Mouse (Mus musculus): ENCODE measurements around the gene Sp3. TPM values are rescaled to one million over a fixed set of nuclear protein-coding genes. Genes with fewer than 3 reads are reported as not detected.
"Not testable (repeated sequence)": the region's sequence is repeated elsewhere in the genome, so short reads cannot be mapped to it uniquely, and the experiment has no call there.

Sp3 gene
- polyA plus RNA-seq (2016; fragmentation: Nextera tagmentation; extraction: Ambion mirVana): 56.9 and 58.5 TPM in 2 replicates

- under 1% methylated on average over 64 of the region's 64 CpGs for WGBS
- Histone ChIP-seq H3K27me3 (replicated peaks) (no peaks in the 10 kb centered on the region), H3K36me3 (no peaks in the 10 kb centered on the region), H3K9me3 (no peaks in the 10 kb centered on the region), H3K4me1 (peaks cover 16% of the 10 kb centered on the region), H3K4me3 (peak within 1 kb of the TSS; percentile 93), H3K9ac (peak within 1 kb of the TSS; percentile 100), H3K4me2 (replicated peaks) (peak within 1 kb of the TSS; percentile 68), H3K27ac (peak within 1 kb of the TSS; percentile 100)
- peak; percentile 91 for ATAC-seq (ENCODE audit: low FRiP score, low read depth)
Observed at GRCm38 (mm10) chr2:72980337-72981074, at the start of gene Sp3. TSS of gene Sp3 (minus strand) at chr2:72980446.

DNA sequence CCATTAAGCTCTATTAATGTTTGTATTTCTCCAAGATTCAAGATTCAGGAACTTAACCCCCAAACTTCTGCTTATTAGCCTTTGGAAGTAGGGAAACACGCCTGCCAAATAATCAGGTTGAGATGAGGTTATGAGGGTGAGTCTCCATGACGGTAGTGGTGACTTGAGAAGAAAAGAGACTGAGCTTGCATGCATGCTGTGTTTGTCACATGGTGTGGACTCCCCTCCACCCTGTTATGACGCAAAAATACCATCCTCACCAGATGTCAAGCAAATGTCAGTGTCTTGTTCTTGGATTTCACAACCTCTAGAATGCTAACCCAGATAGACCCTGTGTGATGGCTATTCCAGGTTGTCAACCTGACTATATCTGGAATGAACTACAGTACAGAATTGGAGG is 49.6 kb upstream of the Sp3 start:
- no peak overlapping the region for H3K4me2 ChIP-seq (replicated peaks)
- 91% methylated on average over 3 of the region's 3 CpGs for WGBS
- no peaks in the 10 kb centered on the region for H3K27me3 ChIP-seq (replicated peaks)
- H3K36me3 ChIP-seq: no peaks in the 10 kb centered on the region
- no peaks in the 10 kb centered on the region for H3K4me1 ChIP-seq
- no peaks in the 10 kb centered on the region for H3K9me3 ChIP-seq
- no peak for ATAC-seq (ENCODE audit: low FRiP score, low read depth)
- H3K27ac ChIP-seq: no peak overlapping the region
- no peak overlapping the region for H3K9ac ChIP-seq
- no peak overlapping the region for H3K4me3 ChIP-seq

GRCm38 (mm10) chr2:73028019-73028418 is 47.8 kb upstream of the Sp3 start:
- Histone ChIP-seq H3K9me3 (no peaks in the 10 kb centered on the region), H3K4me2 (replicated peaks) (no peak overlapping the region), H3K27me3 (replicated peaks) (no peaks in the 10 kb centered on the region), H3K9ac (no peak overlapping the region), H3K4me1 (no peaks in the 10 kb centered on the region), H3K27ac (no peak overlapping the region), H3K36me3 (no peaks in the 10 kb centered on the region), H3K4me3 (no peak overlapping the region)
- ATAC-seq (ENCODE audit: low FRiP score, low read depth): no peak
- 87% methylated on average over 3 of the region's 3 CpGs for WGBS

- H3K9ac ChIP-seq: no peak overlapping the region
- ATAC-seq (ENCODE audit: low FRiP score, low read depth): no peak
- 57% methylated on average over 3 of the region's 3 CpGs for WGBS
- H3K27ac ChIP-seq: no peak overlapping the region
- no peaks in the 10 kb centered on the region for H3K36me3 ChIP-seq
- H3K27me3 ChIP-seq (replicated peaks): no peaks in the 10 kb centered on the region
- H3K9me3 ChIP-seq: no peaks in the 10 kb centered on the region
- H3K4me2 ChIP-seq (replicated peaks): no peak overlapping the region
- no peaks in the 10 kb centered on the region for H3K4me1 ChIP-seq
- H3K4me3 ChIP-seq: no peak overlapping the region
Observed at GRCm38 (mm10) chr2:73027126-73027525, 46.9 kb upstream of the Sp3 start.

- Histone ChIP-seq H3K36me3 (no peaks in the 10 kb centered on the region), H3K4me2 (replicated peaks) (no peak overlapping the region), H3K27ac (no peak overlapping the region), H3K27me3 (replicated peaks) (no peaks in the 10 kb centered on the region), H3K4me3 (no peak overlapping the region), H3K9ac (no peak overlapping the region), H3K4me1 (no peaks in the 10 kb centered on the region), H3K9me3 (no peaks in the 10 kb centered on the region)
- ATAC-seq (ENCODE audit: low FRiP score, low read depth): no peak
- 50% methylated on average over 6 of the region's 6 CpGs for WGBS
Observed at GRCm38 (mm10) chr2:73023803-73024202, 43.6 kb upstream of the Sp3 start.

DNA sequence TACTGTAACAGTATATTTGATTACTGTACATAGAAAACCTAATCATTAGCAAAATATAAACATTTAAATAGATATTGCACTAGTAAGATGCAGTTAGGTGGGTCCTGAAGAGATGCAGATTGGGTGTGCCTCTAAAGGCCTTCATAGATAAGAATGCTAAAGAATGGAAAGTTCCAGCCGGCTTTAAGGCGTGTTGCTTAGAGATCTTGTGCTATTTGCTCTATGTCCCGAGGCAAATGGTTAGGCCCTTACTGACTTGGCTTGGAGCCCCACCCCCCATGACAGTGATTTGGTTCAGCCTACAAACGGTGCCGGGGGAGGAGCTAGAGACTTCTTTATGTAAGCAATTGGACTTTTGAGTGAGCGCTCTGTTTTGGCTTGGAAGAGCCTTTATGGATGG is 40.8 kb upstream of the Sp3 start:
- Histone ChIP-seq H3K9me3 (no peaks in the 10 kb centered on the region), H3K36me3 (no peaks in the 10 kb centered on the region), H3K4me3 (no peak overlapping the region), H3K4me1 (no peaks in the 10 kb centered on the region), H3K27me3 (replicated peaks) (no peaks in the 10 kb centered on the region), H3K27ac (no peak overlapping the region), H3K9ac (no peak overlapping the region), H3K4me2 (replicated peaks) (no peak overlapping the region)
- 85% methylated on average over 6 of the region's 6 CpGs for WGBS
- no peak for ATAC-seq (ENCODE audit: low FRiP score, low read depth)

GRCm38 (mm10) chr2:73019371-73020146 is 39.3 kb upstream of the Sp3 start:
- 83% methylated on average over 9 of the region's 9 CpGs for WGBS

DNA sequence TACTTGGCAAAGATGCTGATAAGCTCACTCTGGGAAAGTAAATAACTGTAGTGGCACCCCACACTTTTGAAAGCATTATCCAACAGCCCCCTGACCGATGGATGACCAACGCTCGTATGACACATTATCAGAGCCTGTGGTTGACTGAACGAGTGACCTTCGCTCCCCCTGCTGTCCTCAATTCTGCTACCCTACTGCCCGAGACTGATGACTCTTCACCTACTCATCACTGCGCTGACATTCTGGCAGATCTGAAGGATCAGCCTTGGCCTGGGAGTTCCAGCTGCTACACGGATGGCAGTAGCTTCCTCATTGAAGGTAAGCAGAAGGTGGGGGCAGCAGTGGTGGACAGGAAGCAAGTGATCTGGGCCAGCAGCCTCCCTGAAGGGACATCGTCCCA is 33.8 kb upstream of the Sp3 start:
- H3K4me1 ChIP-seq; H3K4me2 ChIP-seq (replicated peaks); H3K36me3 ChIP-seq; H3K27ac ChIP-seq; H3K4me3 ChIP-seq; H3K9me3 ChIP-seq; H3K9ac ChIP-seq; ATAC-seq (ENCODE audit: low FRiP score, low read depth); H3K27me3 ChIP-seq (replicated peaks): not testable (repeated sequence)
- WGBS: 90% methylated on average over 9 of the region's 9 CpGs

More at GRCm38 (mm10) chr2:73019371-73020146, 39.3 kb upstream of the Sp3 start:
- Histone ChIP-seq H3K4me3 (no peak overlapping the region), H3K4me2 (replicated peaks) (no peak overlapping the region), H3K4me1 (no peaks in the 10 kb centered on the region), H3K9ac (no peak overlapping the region), H3K36me3 (no peaks in the 10 kb centered on the region), H3K27ac (no peak overlapping the region), H3K27me3 (replicated peaks) (no peaks in the 10 kb centered on the region), H3K9me3 (no peaks in the 10 kb centered on the region)
- ATAC-seq (ENCODE audit: low FRiP score, low read depth): no peak

GRCm38 (mm10) chr2:73012636-73013035 is 32.4 kb upstream of the Sp3 start:
- WGBS: 78% methylated on average over 20 of the region's 20 CpGs
- Histone ChIP-seq H3K4me2 (replicated peaks) (no peak overlapping the region), H3K9ac (no peak overlapping the region), H3K36me3 (no peaks in the 10 kb centered on the region), H3K4me1 (no peaks in the 10 kb centered on the region), H3K4me3 (no peak overlapping the region), H3K27me3 (replicated peaks) (no peaks in the 10 kb centered on the region), H3K27ac (no peak overlapping the region), H3K9me3 (peaks cover 9% of the 10 kb centered on the region; the same call in 1 of the 2 replicates)
- no peak for ATAC-seq (ENCODE audit: low FRiP score, low read depth)

DNA sequence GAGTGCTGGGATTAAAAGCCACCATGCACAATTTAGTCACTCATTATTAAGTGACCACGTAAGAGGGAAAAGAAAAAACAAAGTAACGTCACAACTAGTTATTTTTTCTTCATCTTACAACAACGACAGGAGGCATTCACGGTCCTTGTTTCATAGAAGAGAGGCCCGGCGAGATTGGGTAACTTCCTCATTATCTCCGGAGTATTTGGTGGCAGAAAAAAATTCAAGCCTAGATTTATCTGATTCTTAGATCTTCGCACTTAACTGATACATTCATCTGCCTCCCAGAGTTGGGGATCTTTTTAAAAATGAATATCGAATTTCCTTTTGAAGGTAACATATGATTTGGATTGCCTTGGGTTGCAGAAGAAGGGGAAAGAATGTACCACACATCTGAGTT is 27.2 kb upstream of the Sp3 start:
- no peaks in the 10 kb centered on the region for H3K36me3 ChIP-seq

GRCm38 (mm10) chr2:73005611-73006515 is 25.6 kb upstream of the Sp3 start:
- H3K9me3 ChIP-seq: peaks cover 7% of the 10 kb centered on the region; the same call in 1 of the 2 replicates
- 57% methylated on average over 3 of the region's 3 CpGs for WGBS
- no peaks in the 10 kb centered on the region for H3K27me3 ChIP-seq (replicated peaks)
- H3K36me3 ChIP-seq: no peaks in the 10 kb centered on the region
- no peak overlapping the region for H3K4me2 ChIP-seq (replicated peaks)
- H3K4me1 ChIP-seq: peaks cover 19% of the 10 kb centered on the region; the same call in 1 of the 2 replicates
- no peak overlapping the region for H3K27ac ChIP-seq
- H3K4me3 ChIP-seq: no peak overlapping the region
- H3K9ac ChIP-seq: no peak overlapping the region
- no peak for ATAC-seq (ENCODE audit: low FRiP score, low read depth)

More for the DNA sequence above, 27.2 kb upstream of the Sp3 start:
- no peak overlapping the region for H3K4me2 ChIP-seq (replicated peaks)
- H3K27ac ChIP-seq: no peak overlapping the region
- ATAC-seq (ENCODE audit: low FRiP score, low read depth): no peak
- no peak overlapping the region for H3K9ac ChIP-seq
- H3K27me3 ChIP-seq (replicated peaks): no peaks in the 10 kb centered on the region
- H3K4me1 ChIP-seq: peaks cover 19% of the 10 kb centered on the region; the same call in 1 of the 2 replicates
- no peak overlapping the region for H3K4me3 ChIP-seq
- H3K9me3 ChIP-seq: peaks cover 9% of the 10 kb centered on the region; the same call in 1 of the 2 replicates
- WGBS: 94% methylated on average over 9 of the region's 9 CpGs
